Mouse (Mus musculus) embryo, embryonic 10.5 days (tissue): Measurements from ENCODE around the gene Ppp1r9b.

Experiments
- DNase-seq: peaks from one replicate; pipeline ENCODE4 v3.0.0-alpha.2; 2015; ENCODE audit warnings: low spot score

The Ppp1r9b gene

GRCm38 (mm10) chr11:94998041-94998531 is 7.3 kb downstream of the Ppp1r9b start:
- no peak for DNase-seq

GRCm38 (mm10) chr11:95000128-95000527 is 9.3 kb downstream of the Ppp1r9b start:
- DNase-seq = no peak

GRCm38 (mm10) chr11:95000548-95000947 is 9.7 kb downstream of the Ppp1r9b start:
- no peak for DNase-seq

GRCm38 (mm10) chr11:95001058-95001457 is 10.2 kb downstream of the Ppp1r9b start:
- DNase-seq = peak; percentile 87

- no peak for DNase-seq
Measured at GRCm38 (mm10) chr11:95001584-95002347, 10.9 kb downstream of the Ppp1r9b start.

GRCm38 (mm10) chr11:95002705-95003104 is 11.9 kb downstream of the Ppp1r9b start:
- DNase-seq = no peak

- no peak for DNase-seq
Measured at GRCm38 (mm10) chr11:95004136-95004936, 13.5 kb downstream of the Ppp1r9b start.

GRCm38 (mm10) chr11:95004937-95005198 is 14.0 kb downstream of the Ppp1r9b start:
- DNase-seq = no peak

- no peak for DNase-seq
Measured at GRCm38 (mm10) chr11:95006038-95006437, 15.2 kb downstream of the Ppp1r9b start.

- peak; percentile 86 for DNase-seq
Measured at GRCm38 (mm10) chr11:95006525-95007219, 15.8 kb downstream of the Ppp1r9b start.

GRCm38 (mm10) chr11:95007418-95007817 is 16.6 kb downstream of the Ppp1r9b start:
- DNase-seq = no peak

- DNase-seq = no peak
Measured at GRCm38 (mm10) chr11:95008661-95009628, 18.1 kb downstream of the Ppp1r9b start.

GRCm38 (mm10) chr11:95009629-95010014 is 18.8 kb downstream of the Ppp1r9b start, which contains the start of gene Samd14:
Gene Samd14, plus strand, starts transcription at chr11:95009879.
- DNase-seq = peak; percentile 85

GRCm38 (mm10) chr11:95010141-95010739 is 19.4 kb downstream of the Ppp1r9b start:
- DNase-seq = peak; percentile 42

GRCm38 (mm10) chr11:95010841-95011403 is 20.1 kb downstream of the Ppp1r9b start:
- peak; percentile 12 for DNase-seq

GRCm38 (mm10) chr11:95011416-95011815 is 20.6 kb downstream of the Ppp1r9b start:
- no peak for DNase-seq

GRCm38 (mm10) chr11:95012075-95012474 is 21.2 kb downstream of the Ppp1r9b start:
- DNase-seq = no peak

GRCm38 (mm10) chr11:95012487-95012886 is 21.7 kb downstream of the Ppp1r9b start:
- no peak for DNase-seq

GRCm38 (mm10) chr11:95015484-95015883 is 24.6 kb downstream of the Ppp1r9b start:
- no peak for DNase-seq

- no peak for DNase-seq
Measured at GRCm38 (mm10) chr11:95022237-95022992, 31.6 kb downstream of the Ppp1r9b start.
